Mouse (Mus musculus) erythroblast, embryonic 14.5 days (primary cell): ENCODE measurements at regions not wholly inside any gene's neighbourhood (a gene's known extent, or its start where the extent isn't known, plus 50 kb on each side); places are given as distances from the start of the nearest gene placed in this dataset.

Experiments
- H3K27me3 ChIP-seq: 2 replicates; pipeline ENCODE4 v1.6.1; 2012; ENCODE audit warnings: inconsistent platforms; ENCODE audit not compliant: control insufficient read depth
- H3K36me3 ChIP-seq: 2 replicates; pipeline ENCODE4 v1.6.1; 2012; ENCODE audit warnings: mild to moderate bottlenecking, inconsistent platforms; ENCODE audit not compliant: control insufficient read depth
- H3K4me1 ChIP-seq: 2 replicates; pipeline ENCODE4 v1.6.1; 2012; ENCODE audit warnings: inconsistent platforms; ENCODE audit not compliant: control insufficient read depth
- H3K4me3 ChIP-seq: replicated peaks from 2 replicates; pipeline ENCODE3; 2012; ENCODE audit warnings: moderate library complexity, mild to moderate bottlenecking, inconsistent platforms
- H3K9me3 ChIP-seq: 2 replicates; pipeline ENCODE4 v1.6.1; 2012; ENCODE audit warnings: low read length, inconsistent platforms, mixed read lengths; ENCODE audit not compliant: control insufficient read depth
- GATA1 ChIP-seq: IDR thresholded peaks from 2 replicates; pipeline ENCODE4 v1.6.1; 2012; ENCODE audit warnings: low read length, inconsistent platforms, mixed read lengths
- TAL1 ChIP-seq: IDR thresholded peaks from 3 replicates; pipeline ENCODE4 v1.6.1; 2012; ENCODE audit warnings: low read length, inconsistent platforms, mixed read lengths

DNA sequence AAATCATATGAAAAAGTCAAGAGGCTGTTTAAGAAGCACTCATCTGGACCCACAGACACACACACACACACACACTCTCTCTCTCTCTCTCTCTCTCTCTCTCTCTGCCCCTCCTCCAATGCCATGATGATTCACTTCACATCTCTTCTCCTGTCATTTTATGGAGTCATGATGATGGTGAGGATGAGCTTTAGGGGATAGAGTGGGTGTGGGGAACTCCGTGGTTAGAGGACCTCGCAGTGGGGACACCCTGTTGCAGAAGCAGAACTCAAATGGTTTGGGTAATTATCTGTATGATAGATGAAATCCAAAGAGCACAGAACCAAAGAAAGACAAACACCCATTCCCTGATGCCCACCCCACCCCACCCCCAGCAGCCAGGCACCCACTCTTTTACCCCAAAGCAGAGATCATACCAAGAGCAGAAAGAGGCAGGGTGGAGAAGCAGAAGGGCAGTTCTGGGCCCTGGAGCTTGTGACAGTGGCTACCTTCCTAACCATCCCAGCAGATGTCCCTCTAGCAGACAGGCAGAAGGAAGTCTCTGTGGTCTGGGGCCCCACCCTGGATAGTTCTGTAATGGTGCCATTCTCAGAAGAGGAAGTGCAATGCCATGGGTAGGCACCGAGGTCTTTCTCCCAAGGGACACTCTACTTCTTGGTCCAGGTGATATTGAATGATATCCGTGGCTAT, 87.6 kb upstream of the Bcl6 start:
- H3K9me3 ChIP-seq = no peaks in the 10 kb centered on the region
- no peaks in the 10 kb centered on the region for H3K36me3 ChIP-seq
- H3K4me1 ChIP-seq = no peaks in the 10 kb centered on the region
- H3K27me3 ChIP-seq = no peaks in the 10 kb centered on the region
- TF ChIP-seq TAL1 = no peak
- no peak for TF ChIP-seq GATA1
- no peak overlapping the region for H3K4me3 ChIP-seq

DNA sequence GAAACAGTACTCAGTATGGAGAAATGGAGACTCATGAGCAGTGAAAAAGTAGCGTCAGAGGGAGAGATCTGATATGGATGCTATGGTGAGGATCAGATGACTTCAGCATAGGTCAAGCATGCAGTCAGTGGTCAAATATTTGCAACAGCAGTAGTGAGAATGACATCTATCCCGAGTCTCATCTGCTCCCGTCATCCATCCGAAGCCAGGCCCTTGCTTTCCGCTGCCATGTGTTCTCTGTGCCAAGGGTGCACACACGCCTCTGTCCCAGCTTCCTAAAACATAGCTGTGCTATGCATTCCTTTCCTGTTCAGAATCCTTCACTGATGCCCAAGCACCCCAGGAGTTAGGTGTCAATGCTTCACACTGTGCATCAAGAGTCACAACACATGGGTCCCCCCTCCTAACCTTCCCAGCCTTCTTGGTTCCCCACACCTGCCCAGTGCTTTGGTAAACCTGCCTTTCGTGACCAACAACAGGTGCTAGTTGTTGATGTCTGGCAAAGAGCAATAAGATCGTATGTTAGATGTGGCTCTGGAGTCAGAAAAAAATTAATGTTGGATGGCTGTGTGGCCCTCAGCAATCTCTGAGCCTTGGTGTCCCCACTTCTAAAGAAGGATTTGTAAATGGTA, 85.1 kb upstream of the Bcl6 start:
- TF ChIP-seq TAL1 (no peak), GATA1 (no peak)
- Histone ChIP-seq H3K27me3 (no peaks in the 10 kb centered on the region), H3K4me3 (no peak overlapping the region), H3K4me1 (no peaks in the 10 kb centered on the region), H3K9me3 (no peaks in the 10 kb centered on the region), H3K36me3 (no peaks in the 10 kb centered on the region)

DNA sequence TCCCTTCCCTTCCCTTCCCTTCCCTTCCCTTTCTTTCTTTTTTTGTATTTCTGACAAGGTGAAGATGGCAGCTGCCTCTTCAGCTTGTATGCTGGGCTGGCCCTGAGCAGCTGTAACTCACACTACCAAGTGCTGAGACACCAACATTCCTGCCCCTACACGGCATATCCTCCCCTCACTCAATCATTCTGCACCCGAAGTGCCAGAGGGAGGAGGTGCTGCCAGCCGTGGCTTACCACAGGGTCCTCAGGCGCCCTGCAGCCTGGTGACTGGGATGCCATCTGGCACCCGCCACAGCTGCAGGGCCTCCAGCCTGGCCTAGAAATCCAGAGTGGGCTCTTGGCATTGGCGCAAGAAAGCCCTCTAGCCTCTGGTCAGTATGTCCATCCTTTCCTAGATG, 84.4 kb upstream of the Bcl6 start:
- H3K36me3 ChIP-seq = no peaks in the 10 kb centered on the region
- no peaks in the 10 kb centered on the region for H3K27me3 ChIP-seq
- H3K4me3 ChIP-seq = no peak overlapping the region
- H3K4me1 ChIP-seq = peaks cover 3% of the 10 kb centered on the region; the same call in 1 of the 2 replicates
- TF ChIP-seq TAL1 (no peak), GATA1 (no peak)
- H3K9me3 ChIP-seq = no peaks in the 10 kb centered on the region

DNA sequence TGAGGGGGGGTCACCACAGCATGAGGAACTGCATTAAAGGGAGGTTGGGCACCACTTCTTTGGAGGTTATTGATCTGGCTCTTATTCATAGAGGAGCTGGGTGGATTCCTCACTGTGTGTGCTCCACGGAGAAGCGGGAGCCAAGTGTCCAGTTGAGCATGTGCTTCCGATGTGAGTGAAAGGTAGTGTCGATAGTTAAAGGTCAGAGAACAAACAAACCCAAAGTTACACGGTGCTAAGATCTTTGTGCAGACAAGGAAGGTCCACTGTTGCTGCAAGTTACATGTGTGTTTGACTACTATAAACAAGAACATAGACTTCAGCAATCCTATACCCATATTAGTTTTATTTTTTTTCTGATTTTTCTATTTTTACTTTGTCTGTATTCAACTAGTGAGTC, 80.8 kb upstream of the Bcl6 start:
- TF ChIP-seq TAL1 = no peak
- TF ChIP-seq GATA1 = no peak
- Histone ChIP-seq H3K36me3 (no peaks in the 10 kb centered on the region), H3K27me3 (no peaks in the 10 kb centered on the region), H3K4me1 (peaks cover 3% of the 10 kb centered on the region; the same call in 1 of the 2 replicates), H3K9me3 (no peaks in the 10 kb centered on the region), H3K4me3 (no peak overlapping the region)

DNA sequence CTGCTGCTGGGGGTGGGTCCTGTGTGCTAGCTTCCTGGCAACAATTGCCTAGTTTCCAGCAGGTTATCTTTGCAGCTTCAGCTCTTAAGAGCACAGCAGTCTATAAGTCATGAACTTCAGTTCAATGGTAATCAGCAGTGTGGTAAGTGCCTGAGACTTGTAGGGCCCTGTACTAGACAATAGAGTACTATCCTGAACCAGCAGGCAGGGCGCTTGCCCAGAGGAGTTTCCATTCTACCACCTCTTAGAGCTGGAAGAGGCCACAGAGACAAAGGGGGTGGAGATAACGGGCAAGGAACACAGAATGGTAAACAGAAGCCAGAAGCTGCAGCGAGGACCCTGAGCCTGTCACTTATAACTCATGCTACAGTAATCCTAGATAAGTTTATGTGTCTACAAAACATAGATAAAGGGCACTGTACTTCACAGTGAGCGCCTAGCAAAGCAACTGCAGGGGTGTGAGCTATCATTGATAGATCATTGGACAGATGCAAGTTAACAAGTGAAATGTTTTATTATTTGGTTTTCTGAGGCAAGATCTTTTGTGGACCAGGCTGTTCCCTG, 79.7 kb upstream of the Bcl6 start:
- Histone ChIP-seq H3K27me3 (no peaks in the 10 kb centered on the region), H3K4me1 (peaks cover 3% of the 10 kb centered on the region; the same call in 1 of the 2 replicates), H3K36me3 (no peaks in the 10 kb centered on the region), H3K4me3 (no peak overlapping the region), H3K9me3 (no peaks in the 10 kb centered on the region)
- TF ChIP-seq TAL1 (no peak), GATA1 (no peak)

DNA sequence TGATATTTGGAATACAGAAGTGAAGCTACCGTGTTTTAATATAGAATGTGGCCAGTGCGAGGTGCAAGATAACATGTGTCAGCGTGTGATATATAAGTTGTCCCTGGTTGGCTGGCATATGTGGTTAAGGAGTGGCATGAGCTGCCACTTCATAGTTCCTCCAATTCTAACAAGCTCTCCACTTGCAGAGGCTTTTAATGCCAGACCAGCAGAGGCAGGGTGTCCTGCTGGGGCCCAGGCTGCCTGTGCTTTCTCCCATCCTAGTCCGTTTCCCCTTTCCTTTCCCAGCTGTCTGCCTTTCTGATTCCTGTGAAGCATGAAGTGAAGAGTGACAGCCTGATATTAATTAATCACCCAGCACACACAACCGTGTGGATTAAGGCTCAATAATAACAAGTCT, 73.7 kb upstream of the Bcl6 start:
- Histone ChIP-seq H3K4me3 (no peak overlapping the region), H3K27me3 (no peaks in the 10 kb centered on the region), H3K9me3 (no peaks in the 10 kb centered on the region), H3K4me1 (peaks cover 2% of the 10 kb centered on the region; the same call in 1 of the 2 replicates), H3K36me3 (no peaks in the 10 kb centered on the region)
- TF ChIP-seq GATA1 (no peak), TAL1 (no peak)

DNA sequence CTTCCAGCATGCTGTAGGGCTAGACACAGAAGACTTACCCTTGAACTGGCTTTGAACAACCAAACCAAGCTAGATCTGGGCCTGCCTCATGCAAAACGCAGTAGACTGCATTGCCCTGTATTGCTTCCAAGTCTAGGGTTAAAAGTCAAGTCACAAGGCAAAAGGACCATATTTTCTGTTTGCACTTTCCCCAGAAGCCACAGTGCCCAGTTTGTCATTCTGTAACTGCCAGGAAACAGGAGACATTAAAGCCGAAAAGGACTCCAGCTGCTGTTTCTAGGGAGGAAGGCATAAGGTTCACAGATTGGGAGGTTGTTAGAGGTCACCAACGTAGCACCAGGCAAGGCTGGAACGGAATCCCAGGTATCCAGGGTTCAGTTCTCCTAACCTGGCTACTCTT, 72.8 kb upstream of the Bcl6 start:
- H3K4me1 ChIP-seq = peaks cover 3% of the 10 kb centered on the region; the same call in 1 of the 2 replicates
- H3K9me3 ChIP-seq = no peaks in the 10 kb centered on the region
- H3K27me3 ChIP-seq = no peaks in the 10 kb centered on the region
- no peak for TF ChIP-seq TAL1
- no peak for TF ChIP-seq GATA1
- H3K36me3 ChIP-seq = no peaks in the 10 kb centered on the region
- no peak overlapping the region for H3K4me3 ChIP-seq

DNA sequence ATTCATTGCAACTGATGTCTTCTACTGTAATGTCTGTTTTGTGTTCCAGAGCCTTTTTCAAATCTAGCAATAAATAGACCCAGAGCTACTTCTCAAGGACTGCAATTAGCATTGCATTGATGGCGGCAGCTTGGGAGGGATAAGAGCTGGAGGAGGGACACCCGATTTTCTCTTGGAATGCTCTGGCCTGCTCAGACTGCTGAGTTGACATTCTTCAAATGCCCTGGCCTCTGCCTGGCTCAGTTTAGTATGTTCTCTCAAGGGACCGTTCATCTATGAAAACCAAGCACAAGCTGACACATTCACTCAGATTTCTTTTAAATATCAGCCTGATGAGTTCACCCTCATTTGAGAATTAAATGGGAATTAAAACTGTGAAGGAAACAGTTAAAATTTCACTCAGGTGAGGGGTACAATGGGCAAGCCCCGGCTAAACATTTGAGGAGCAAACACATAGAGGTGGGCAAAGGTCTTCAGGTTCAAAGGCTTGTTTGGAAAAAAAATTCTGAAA, 70.5 kb upstream of the Bcl6 start:
- Histone ChIP-seq H3K4me3 (no peak overlapping the region), H3K9me3 (no peaks in the 10 kb centered on the region), H3K27me3 (no peaks in the 10 kb centered on the region), H3K36me3 (no peaks in the 10 kb centered on the region), H3K4me1 (peaks cover 3% of the 10 kb centered on the region; the same call in 1 of the 2 replicates)
- no peak for TF ChIP-seq TAL1
- no peak for TF ChIP-seq GATA1

DNA sequence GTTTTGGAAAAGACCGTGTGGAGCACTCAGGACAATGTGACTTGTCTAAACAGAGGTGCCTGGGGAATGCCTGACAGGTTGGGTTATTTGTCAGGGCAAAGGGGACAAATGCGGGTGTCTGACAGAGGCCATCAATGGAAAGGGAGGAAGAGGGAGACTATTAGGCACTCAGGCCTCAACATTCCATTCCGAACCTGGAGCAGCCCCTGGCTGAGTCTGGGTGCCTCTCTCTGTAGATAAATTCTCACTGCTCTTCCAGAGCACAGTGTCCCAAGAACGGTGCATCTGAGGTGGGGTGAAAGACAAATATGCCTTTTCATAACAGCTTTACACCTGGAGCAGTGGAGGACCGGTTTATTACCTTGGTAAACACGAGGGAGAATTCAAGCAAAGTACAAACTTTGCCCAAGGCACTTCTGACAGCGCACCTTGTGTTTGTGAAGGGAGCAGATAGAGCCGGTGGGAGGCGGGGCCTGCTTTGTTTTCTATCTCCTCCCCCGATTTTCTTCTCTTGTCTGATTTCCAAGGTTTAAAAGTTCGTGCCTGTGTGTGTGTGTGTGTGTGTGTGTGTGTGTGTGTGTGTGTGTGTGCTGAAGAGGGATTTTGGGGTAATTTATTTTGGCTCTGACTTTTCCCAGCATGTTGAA, 68.4 kb upstream of the Bcl6 start:
- H3K4me3 ChIP-seq = no peak overlapping the region
- H3K36me3 ChIP-seq = no peaks in the 10 kb centered on the region
- TF ChIP-seq TAL1 = no peak
- TF ChIP-seq GATA1 = no peak
- no peaks in the 10 kb centered on the region for H3K27me3 ChIP-seq
- no peaks in the 10 kb centered on the region for H3K9me3 ChIP-seq
- H3K4me1 ChIP-seq = peaks cover 2% of the 10 kb centered on the region; the same call in 1 of the 2 replicates
